Mouse (Mus musculus) kidney, adult 2 months (tissue): Measurements from ENCODE around the gene Pdlim5.

ENCODE experiments used
- CTCF ChIP-seq: fragments of 200-500 bp; conservative IDR thresholded peaks from 2 replicates; pipeline ENCODE4 v1.5.1; 2011; ENCODE audit warnings: low read depth, mild to moderate bottlenecking, control low read depth, low read length, moderate library complexity, mixed read lengths; ENCODE audit not compliant: insufficient read depth, insufficient read length
- POLR2A ChIP-seq: fragments of 200-500 bp; IDR thresholded peaks from one replicate; pipeline ENCODE4 v1.6.1; 2011; ENCODE audit warnings: low read depth, low read length, control low read depth

DNA sequence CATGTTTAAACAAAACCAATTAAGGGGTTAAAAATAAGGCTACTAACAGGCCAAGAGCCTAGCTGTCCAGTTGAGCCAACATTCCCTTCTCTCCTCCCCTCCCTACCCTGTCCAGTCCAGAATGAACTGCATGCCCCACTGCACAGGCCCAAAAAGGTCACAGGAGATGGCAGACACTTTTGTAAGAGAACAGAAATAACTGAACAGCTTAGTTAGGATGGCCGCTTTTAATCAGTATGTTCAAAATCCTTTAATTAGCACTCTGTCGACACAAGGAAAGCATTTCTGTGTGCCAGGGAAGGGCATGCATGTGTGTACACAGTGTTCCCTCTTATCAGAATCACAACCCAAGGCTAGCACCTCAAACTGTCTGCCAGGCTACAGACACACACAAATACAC, 5.2 kb downstream of the Pdlim5 start:
- no peak for TF ChIP-seq CTCF
- TF ChIP-seq POLR2A: no peak
